Mouse (Mus musculus) stomach, embryonic 15.5 days (tissue): ENCODE measurements around the gene Ddx27. TPM values are rescaled to one million over a fixed set of nuclear protein-coding genes. Genes with fewer than 3 reads are reported as not detected.

Experiments used
- ATAC-seq: fragments of 200-750 bp; cut with Nextera tagmentation; 2 replicates; pipeline ENCODE4 v1.8.0; 2017; ENCODE audit warnings: low read depth, moderate number of reproducible peaks, moderate TSS enrichment; ENCODE audit not compliant: insufficient read depth, low FRiP score
- H3K27ac ChIP-seq: fragments of 300-500 bp; sonication (generic); 2 replicates; pipeline ENCODE4 v1.5.1; 2015; ENCODE audit warnings: mild to moderate bottlenecking, inconsistent platforms
- H3K27me3 ChIP-seq: fragments of 300-500 bp; sonication (generic); replicated peaks from 2 replicates; pipeline ENCODE4 v1.6.1; 2015; ENCODE audit warnings: inconsistent platforms
- H3K36me3 ChIP-seq: fragments of 300-500 bp; sonication (generic); 2 replicates; pipeline ENCODE4 v1.6.1; 2015; ENCODE audit warnings: inconsistent platforms
- H3K4me1 ChIP-seq: fragments of 300-500 bp; sonication (generic); 2 replicates; pipeline ENCODE4 v1.6.1; 2015; ENCODE audit warnings: inconsistent platforms
- H3K4me2 ChIP-seq: fragments of 300-500 bp; sonication (generic); 2 replicates; pipeline ENCODE4 v1.6.1; 2015; ENCODE audit warnings: mild to moderate bottlenecking, inconsistent platforms
- H3K4me3 ChIP-seq: fragments of 300-500 bp; sonication (generic); replicated peaks from 2 replicates; pipeline ENCODE4 v1.5.1; 2015; ENCODE audit warnings: inconsistent platforms
- H3K9ac ChIP-seq: fragments of 300-500 bp; sonication (generic); 2 replicates; pipeline ENCODE4 v1.6.1; 2015; ENCODE audit warnings: inconsistent platforms
- H3K9me3 ChIP-seq: fragments of 300-500 bp; sonication (generic); 2 replicates; pipeline ENCODE4 v1.6.1; 2016; ENCODE audit warnings: inconsistent platforms
- WGBS: fragments of 180-500 bp; shearing (Covaris S2); methylation state at CpG from one replicate; pipeline ENCODE4 v1.1.7; 2015; 5-methylcytosine and 5-hydroxymethylcytosine counted together
- polyA plus RNA-seq: library from polyadenylated mRNA; unstranded; fragments of >200 nt; fragmentation: Nextera tagmentation; extraction: Ambion mirVana; gene quantifications from 2 replicates; pipeline ENCODE4 v1.2.1, GENCODE M21; 2015

The Ddx27 gene
- polyA plus RNA-seq, result 47.4 and 50.4 TPM in 2 replicates

- peaks cover 13% of the 10 kb centered on the region for H3K4me1 ChIP-seq
- H3K36me3 ChIP-seq, result peaks cover 4% of the 10 kb centered on the region
- H3K27me3 ChIP-seq, result no peaks in the 10 kb centered on the region
- peak within 1 kb of the TSS; percentile 83 for H3K4me3 ChIP-seq
- peak within 1 kb of the TSS; percentile 74 for H3K9ac ChIP-seq
- H3K9me3 ChIP-seq, result no peaks in the 10 kb centered on the region
- peak within 1 kb of the TSS; percentile 76 for H3K4me2 ChIP-seq
- 2% methylated on average over 37 of the region's 37 CpGs for WGBS
- peak; percentile 89 for ATAC-seq
- H3K27ac ChIP-seq, result peak within 1 kb of the TSS; percentile 78
Measured at GRCm38 (mm10) chr2:167014702-167015381, at the start of gene Ddx27. Ddx27 (plus strand) TSS chr2:167015193.

GRCm38 (mm10) chr2:166973153-166973552, 41.8 kb upstream of the Ddx27 start:
- H3K9me3 ChIP-seq, result no peaks in the 10 kb centered on the region
- H3K4me2 ChIP-seq, result no peak overlapping the region
- H3K9ac ChIP-seq, result no peak overlapping the region
- ATAC-seq, result no peak
- no peaks in the 10 kb centered on the region for H3K27me3 ChIP-seq
- H3K27ac ChIP-seq, result no peak overlapping the region
- peaks cover 6% of the 10 kb centered on the region; the same call in 1 of the 2 replicates for H3K4me1 ChIP-seq
- no peak overlapping the region for H3K4me3 ChIP-seq
- H3K36me3 ChIP-seq, result no peaks in the 10 kb centered on the region
- 47% methylated on average over 1 of the region's 1 CpGs for WGBS

GRCm38 (mm10) chr2:166974177-166974872, 40.7 kb upstream of the Ddx27 start:
- Histone ChIP-seq H3K4me1 (peaks cover 6% of the 10 kb centered on the region; the same call in 1 of the 2 replicates), H3K27me3 (no peaks in the 10 kb centered on the region), H3K9me3 (no peaks in the 10 kb centered on the region), H3K36me3 (no peaks in the 10 kb centered on the region), H3K27ac (no peak overlapping the region), H3K9ac (no peak overlapping the region), H3K4me2 (no peak overlapping the region), H3K4me3 (no peak overlapping the region)
- no peak for ATAC-seq
- WGBS, result 77% methylated on average over 6 of the region's 6 CpGs

- H3K4me2 ChIP-seq, result no peak overlapping the region
- H3K4me3 ChIP-seq, result no peak overlapping the region
- ATAC-seq, result no peak
- H3K36me3 ChIP-seq, result no peaks in the 10 kb centered on the region
- no peaks in the 10 kb centered on the region for H3K9me3 ChIP-seq
- H3K27me3 ChIP-seq, result no peaks in the 10 kb centered on the region
- no peak overlapping the region for H3K27ac ChIP-seq
- 76% methylated on average over 3 of the region's 3 CpGs for WGBS
- peaks cover 6% of the 10 kb centered on the region; the same call in 1 of the 2 replicates for H3K4me1 ChIP-seq
- H3K9ac ChIP-seq, result no peak overlapping the region
Measured at GRCm38 (mm10) chr2:166976356-166976755, 38.6 kb upstream of the Ddx27 start.

GRCm38 (mm10) chr2:166977490-166977889, 37.5 kb upstream of the Ddx27 start:
- Histone ChIP-seq H3K4me3 (no peak overlapping the region), H3K4me2 (no peak overlapping the region), H3K36me3 (no peaks in the 10 kb centered on the region), H3K4me1 (peaks cover 6% of the 10 kb centered on the region; the same call in 1 of the 2 replicates), H3K27me3 (no peaks in the 10 kb centered on the region), H3K9ac (no peak overlapping the region), H3K9me3 (no peaks in the 10 kb centered on the region), H3K27ac (no peak overlapping the region)
- ATAC-seq, result no peak
- WGBS, result 68% methylated on average over 3 of the region's 3 CpGs

GRCm38 (mm10) chr2:166980161-166980560, 34.8 kb upstream of the Ddx27 start:
- Histone ChIP-seq H3K9me3 (no peaks in the 10 kb centered on the region), H3K27me3 (no peaks in the 10 kb centered on the region), H3K27ac (no peak overlapping the region), H3K36me3 (no peaks in the 10 kb centered on the region), H3K9ac (no peak overlapping the region), H3K4me2 (no peak overlapping the region), H3K4me1 (peaks cover 6% of the 10 kb centered on the region; the same call in 1 of the 2 replicates), H3K4me3 (no peak overlapping the region)
- WGBS, result 62% methylated on average over 2 of the region's 2 CpGs
- no peak for ATAC-seq

- 63% methylated on average over 4 of the region's 4 CpGs for WGBS
Measured at GRCm38 (mm10) chr2:166983351-166983894, 31.6 kb upstream of the Ddx27 start.

GRCm38 (mm10) chr2:166990861-166991260, 24.1 kb upstream of the Ddx27 start:
- Histone ChIP-seq H3K4me3 (no peak overlapping the region), H3K4me2 (no peak overlapping the region), H3K27ac (no peak overlapping the region), H3K9ac (no peak overlapping the region), H3K27me3 (no peaks in the 10 kb centered on the region), H3K36me3 (no peaks in the 10 kb centered on the region), H3K9me3 (no peaks in the 10 kb centered on the region), H3K4me1 (peaks cover 20% of the 10 kb centered on the region)
- no peak for ATAC-seq
- 70% methylated on average over 7 of the region's 7 CpGs for WGBS

More at GRCm38 (mm10) chr2:166983351-166983894, 31.6 kb upstream of the Ddx27 start:
- Histone ChIP-seq H3K4me1 (no peaks in the 10 kb centered on the region), H3K4me2 (no peak overlapping the region), H3K27ac (no peak overlapping the region), H3K27me3 (no peaks in the 10 kb centered on the region), H3K36me3 (no peaks in the 10 kb centered on the region), H3K9ac (no peak overlapping the region), H3K9me3 (no peaks in the 10 kb centered on the region), H3K4me3 (no peak overlapping the region)
- no peak for ATAC-seq

- Histone ChIP-seq H3K36me3 (no peaks in the 10 kb centered on the region), H3K4me3 (no peak overlapping the region), H3K9me3 (no peaks in the 10 kb centered on the region), H3K4me2 (no peak overlapping the region), H3K9ac (no peak overlapping the region), H3K27me3 (no peaks in the 10 kb centered on the region), H3K4me1 (peaks cover 20% of the 10 kb centered on the region), H3K27ac (no peak overlapping the region)
- ATAC-seq, result no peak
Measured at GRCm38 (mm10) chr2:166991945-166992344, 23.0 kb upstream of the Ddx27 start.

- H3K9me3 ChIP-seq, result no peaks in the 10 kb centered on the region
- H3K4me3 ChIP-seq, result peak overlapping the region; percentile 95
- peak overlapping the region; percentile 98 for H3K9ac ChIP-seq
- no peaks in the 10 kb centered on the region for H3K27me3 ChIP-seq
- peak; percentile 14; the same call in 1 of the 2 replicates for ATAC-seq
- H3K4me1 ChIP-seq, result peaks cover 20% of the 10 kb centered on the region
- H3K36me3 ChIP-seq, result no peaks in the 10 kb centered on the region
- WGBS, result 2% methylated on average over 28 of the region's 28 CpGs
- peak overlapping the region; percentile 90 for H3K4me2 ChIP-seq
- peak overlapping the region; percentile 97 for H3K27ac ChIP-seq
Measured at GRCm38 (mm10) chr2:166995021-166995795, 19.8 kb upstream of the Ddx27 start.

GRCm38 (mm10) chr2:166995796-166996532, 19.0 kb upstream of the Ddx27 start, which contains the start of gene Stau1:
Stau1 (minus strand) TSS chr2:166996299.
- no peaks in the 10 kb centered on the region for H3K36me3 ChIP-seq
- under 1% methylated on average over 74 of the region's 88 CpGs for WGBS
- H3K27ac ChIP-seq, result peak within 1 kb of the TSS; percentile 97
- no peaks in the 10 kb centered on the region for H3K9me3 ChIP-seq
- peak within 1 kb of the TSS; percentile 90 for H3K4me2 ChIP-seq
- peak within 1 kb of the TSS; percentile 98 for H3K9ac ChIP-seq
- peaks cover 20% of the 10 kb centered on the region for H3K4me1 ChIP-seq
- H3K27me3 ChIP-seq, result no peaks in the 10 kb centered on the region
- H3K4me3 ChIP-seq, result peak within 1 kb of the TSS; percentile 95
- peak; percentile 100 for ATAC-seq
